Mouse (Mus musculus) megakaryocyte progenitor cell, adult 5-6 weeks (primary cell): ENCODE results near the gene Best2. TPM values are rescaled to one million over a fixed set of nuclear protein-coding genes. Genes with fewer than 3 reads are reported as not detected.

Experiments
- ATAC-seq: replicated peaks from 2 replicates; pipeline ENCODE4 v1.8.0; 2016; ENCODE audit warnings: mild to moderate bottlenecking, moderate TSS enrichment, inconsistent platforms; ENCODE audit not compliant: poor library complexity
- total RNA-seq, 2 experiments: library from RNA; stranded (forward) in 1 of 2; stranded (reverse) in 1 of 2; fragments of 157-497, 149-512 nt in 1 of 2; fragments of 200-1000 nt in 1 of 2; gene quantifications; 2 replicates each; pipeline versions ENCODE4 v1.2.3 to v1.2.4; 2015 to 2017

Gene Best2
- total RNA-seq (2015) (not detected in 2 replicates), total RNA-seq (2017) (not detected in 2 replicates)

GRCm38 (mm10) chr8:85014431-85014830, at the start of gene Best2:
TSS of gene Best2 (minus strand) at chr8:85014531.
- no peak for ATAC-seq

- no peak for ATAC-seq
Observed at GRCm38 (mm10) chr8:85062603-85063002, 48.3 kb upstream of the Best2 start.

GRCm38 (mm10) chr8:85059879-85060616, 45.7 kb upstream of the Best2 start, which contains the start of gene Fbxw9:
TSS of gene Fbxw9 (plus strand) at chr8:85060055.
- ATAC-seq = peak; percentile 94

GRCm38 (mm10) chr8:85057367-85057766, 43.0 kb upstream of the Best2 start:
- no peak for ATAC-seq

- ATAC-seq = no peak
Observed at GRCm38 (mm10) chr8:85043619-85044018, 29.3 kb upstream of the Best2 start.

GRCm38 (mm10) chr8:85037681-85038531, 23.6 kb upstream of the Best2 start:
- peak; percentile 21; the same call in 1 of the 2 replicates for ATAC-seq

- peak; percentile 15 for ATAC-seq
Observed at GRCm38 (mm10) chr8:85037366-85037680, 23.0 kb upstream of the Best2 start.

- ATAC-seq = peak; percentile 74
Observed at GRCm38 (mm10) chr8:85036718-85037365, 22.5 kb upstream of the Best2 start, which contains the start of gene Tnpo2. TSS of gene Tnpo2 (plus strand) at chr8:85036915.

- ATAC-seq = peak; percentile 15; the same call in 1 of the 2 replicates
Observed at GRCm38 (mm10) chr8:85036381-85036717, 22.0 kb upstream of the Best2 start.

- ATAC-seq = no peak
Observed at GRCm38 (mm10) chr8:85035728-85036310, 21.5 kb upstream of the Best2 start.

- no peak for ATAC-seq
Observed at GRCm38 (mm10) chr8:85035165-85035727, 20.9 kb upstream of the Best2 start.

- ATAC-seq = peak; percentile 26
Observed at GRCm38 (mm10) chr8:85034764-85035163, 20.4 kb upstream of the Best2 start.

- ATAC-seq = no peak
Observed at GRCm38 (mm10) chr8:85033867-85034266, 19.5 kb upstream of the Best2 start.

GRCm38 (mm10) chr8:85032622-85033311, 18.4 kb upstream of the Best2 start:
- no peak for ATAC-seq

GRCm38 (mm10) chr8:85029271-85029670, 14.9 kb upstream of the Best2 start:
- ATAC-seq = no peak

GRCm38 (mm10) chr8:85027922-85028321, 13.6 kb upstream of the Best2 start:
- no peak for ATAC-seq

GRCm38 (mm10) chr8:85027516-85027855, 13.2 kb upstream of the Best2 start:
- no peak for ATAC-seq

GRCm38 (mm10) chr8:85026670-85027515, 12.6 kb upstream of the Best2 start, which contains the start of gene Trir:
TSS of gene Trir (plus strand) at chr8:85026823.
- ATAC-seq = peak; percentile 84
